Mouse (Mus musculus) cerebellum, adult 2 months (tissue): ENCODE measurements at regions not wholly inside any gene's neighbourhood (a gene's known extent, or its start where the extent isn't known, plus 50 kb on each side); places are given as distances from the start of the nearest gene placed in this dataset.

ENCODE experiments used
- CTCF ChIP-seq: fragments of 200-500 bp; IDR thresholded peaks from 2 replicates; pipeline ENCODE4 v1.5.1; 2011; ENCODE audit warnings: low read depth, mild to moderate bottlenecking, control low read depth, low read length, moderate library complexity, borderline replicate concordance; ENCODE audit not compliant: insufficient read depth
- POLR2A ChIP-seq: fragments of 200-500 bp; IDR thresholded peaks from 2 replicates; pipeline ENCODE4 v1.6.1; 2011; ENCODE audit warnings: low read length, control low read depth, borderline replicate concordance; ENCODE audit not compliant: insufficient read depth

DNA sequence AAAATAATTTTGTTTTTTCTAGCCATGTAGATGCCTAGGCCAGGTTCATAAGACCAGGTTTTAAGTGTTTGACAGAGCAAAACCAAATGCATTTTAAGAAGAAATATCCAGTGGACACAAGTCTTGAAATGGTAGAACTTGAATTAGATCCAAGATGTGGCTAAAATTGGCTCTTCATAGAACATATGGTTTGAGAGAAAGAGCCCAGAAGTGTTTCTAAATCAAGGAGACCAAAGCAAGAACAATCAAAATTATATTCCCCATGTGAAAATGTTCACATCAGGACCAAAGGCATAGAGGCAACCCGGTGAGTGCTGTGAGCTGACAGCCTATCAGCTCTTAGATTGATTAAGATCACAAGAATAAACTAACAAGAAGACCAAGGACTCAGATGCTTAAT is 673.3 kb downstream of the Brinp1 start:
- TF ChIP-seq POLR2A (no peak), CTCF (no peak)
